Mouse (Mus musculus): ENCODE measurements around the gene Naaladl1.
"Not testable (repeated sequence)": the region's sequence is repeated elsewhere in the genome, so short reads cannot be mapped to it uniquely, and the experiment has no call there.

Naaladl1 gene

DNA sequence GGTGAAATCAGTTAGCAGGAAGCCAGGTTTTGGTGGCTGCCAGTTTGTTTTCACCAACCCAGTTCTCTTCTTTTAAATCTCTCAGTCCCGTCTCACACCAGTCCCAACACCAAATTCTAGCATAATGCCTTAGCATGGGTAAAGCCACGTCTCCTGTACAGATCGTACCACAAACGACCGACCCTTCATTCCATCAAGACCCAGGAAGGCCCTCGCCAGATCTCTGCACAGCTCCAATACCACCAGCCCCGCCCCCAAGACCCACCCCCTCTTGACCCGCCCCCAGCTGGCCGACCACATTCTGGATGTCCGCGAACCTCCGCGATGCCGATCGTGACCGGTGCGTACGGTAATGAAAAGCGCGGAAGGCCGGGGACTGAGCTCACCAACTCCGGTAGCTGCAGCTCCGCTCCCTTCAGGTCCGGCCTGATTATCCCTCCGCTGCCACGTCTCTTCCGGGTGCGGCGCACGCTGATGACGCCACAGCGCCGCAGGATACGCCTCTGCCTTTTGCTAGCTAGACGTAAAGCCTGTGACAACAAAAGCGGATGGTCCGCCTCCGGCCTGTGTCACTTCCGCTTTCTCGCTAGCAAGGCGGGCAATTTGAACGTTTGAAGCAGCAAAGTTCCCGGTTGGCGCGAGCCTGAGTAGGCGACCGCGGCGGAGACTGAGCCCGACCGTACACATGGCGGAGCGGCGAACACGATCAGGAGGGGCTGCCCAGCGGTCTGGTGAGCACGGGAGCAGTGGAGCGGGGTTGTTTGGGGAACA, 20.9 kb upstream of the Naaladl1 start, which contains the start of the genes Zfpl1 and Cdca5:
Gene Zfpl1 (minus strand): TSS at position 479 of the 771 bp plus-strand sequence.
Gene Cdca5 (plus strand): TSS at position 506 of the 771 bp plus-strand sequence.
- peak; percentile 99 for DNase-seq

DNA sequence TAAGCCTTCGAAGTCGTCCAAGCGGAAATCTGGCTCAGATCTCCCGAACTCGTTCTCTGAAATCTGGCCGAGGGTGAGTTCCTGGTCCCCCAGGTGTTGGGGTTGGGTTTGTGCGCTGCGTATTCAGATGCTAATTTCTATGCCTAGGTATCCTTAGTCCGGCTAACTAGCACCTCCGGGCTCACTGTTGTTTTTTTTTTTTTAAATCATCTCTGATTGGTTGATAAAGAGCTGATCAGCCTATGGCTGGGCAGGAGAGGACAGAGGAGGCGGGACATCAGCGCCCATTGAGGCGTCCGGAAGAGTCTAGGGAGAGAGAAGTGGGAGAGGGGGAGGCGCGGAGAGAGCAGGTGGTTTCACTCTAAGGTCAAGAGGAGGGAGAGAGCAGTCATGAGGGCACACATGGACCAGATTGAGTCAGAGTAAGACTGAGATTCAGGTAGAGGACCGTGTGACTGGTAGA, 20.1 kb upstream of the Naaladl1 start:
- peak; percentile 95 for DNase-seq

DNA sequence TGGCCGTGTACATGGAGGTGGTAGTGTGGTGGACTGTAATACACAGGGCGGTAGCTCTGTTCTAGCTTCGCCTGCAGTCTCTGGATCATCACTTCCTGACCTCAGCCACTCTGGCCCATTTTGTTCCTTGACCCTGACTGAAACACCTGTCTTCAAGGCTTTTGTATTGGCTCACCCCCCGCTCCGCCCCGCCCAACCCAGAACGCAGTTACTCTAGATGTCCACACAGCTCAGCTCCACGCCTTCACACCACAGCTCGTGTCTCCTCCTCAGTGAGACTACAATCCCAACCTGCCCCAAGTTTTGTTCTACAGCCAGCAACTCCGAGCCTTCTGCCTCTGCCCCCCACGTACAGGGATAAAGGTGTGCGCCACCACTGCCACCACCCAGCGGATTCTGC, 16.7 kb upstream of the Naaladl1 start:
- DNase-seq: peak; percentile 81

DNA sequence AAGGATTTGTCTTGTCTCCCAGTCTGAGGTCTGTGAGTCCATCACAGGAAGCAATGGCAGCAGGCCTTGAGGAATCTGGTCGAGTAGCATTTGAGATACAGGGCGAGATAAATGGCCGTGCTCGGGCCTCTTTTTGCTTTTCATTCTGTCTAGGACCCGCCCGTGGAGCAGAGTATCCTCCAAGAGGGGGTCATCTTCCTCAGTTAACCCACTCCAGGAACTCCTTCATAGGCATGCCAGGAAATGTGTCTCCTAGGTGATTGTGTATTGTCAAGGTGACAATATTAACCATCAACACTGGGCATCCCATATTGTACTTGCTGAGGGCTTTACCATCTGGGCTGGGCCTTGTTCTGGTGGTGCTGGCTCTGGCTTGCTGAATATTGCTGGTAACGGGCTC, 11.5 kb upstream of the Naaladl1 start, which contains the start of gene AC131692.1:
Gene AC131692.1 (plus strand): TSS at position 301 of the 400 bp plus-strand sequence.
- no peak for DNase-seq

DNA sequence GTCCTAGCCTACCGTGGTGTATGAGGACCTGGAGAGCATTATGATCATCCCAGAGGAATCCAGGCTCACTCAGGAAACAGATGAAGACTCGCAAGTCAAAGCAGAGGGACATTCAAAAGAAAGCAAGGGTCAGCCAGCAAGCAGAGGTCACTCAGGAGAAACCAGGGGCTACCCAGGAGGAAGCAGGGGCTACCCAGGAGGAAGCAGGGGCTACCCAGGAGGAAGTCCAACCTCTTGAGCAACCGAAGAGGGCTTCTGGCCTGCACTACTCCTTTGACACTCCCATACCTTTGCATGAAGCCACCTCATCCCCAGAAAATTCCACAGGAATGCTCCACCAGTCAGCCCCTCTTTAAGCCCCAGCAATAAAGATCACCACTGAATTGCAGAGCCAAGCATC, 7.7 kb upstream of the Naaladl1 start:
- no peak for DNase-seq

DNA sequence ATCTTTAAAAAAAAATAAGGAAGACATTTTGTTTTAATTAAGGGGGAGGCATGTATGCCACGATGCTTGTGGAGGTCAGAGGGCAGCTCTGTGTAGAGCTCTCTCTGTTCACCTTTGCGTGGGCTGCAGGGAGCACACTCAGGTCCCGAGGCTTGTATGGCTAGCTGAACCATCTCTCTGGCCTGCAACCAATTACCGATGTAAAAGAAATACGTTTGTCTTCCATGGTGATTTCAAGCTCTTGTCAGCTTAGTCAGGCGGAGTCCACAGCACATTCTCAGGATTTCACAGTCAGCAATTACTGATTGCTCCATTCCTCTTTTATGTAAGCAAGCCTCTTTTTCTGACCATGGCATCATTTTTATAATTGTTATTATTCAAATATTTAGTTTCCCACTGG, 4.4 kb upstream of the Naaladl1 start:
- no peak for DNase-seq

DNA sequence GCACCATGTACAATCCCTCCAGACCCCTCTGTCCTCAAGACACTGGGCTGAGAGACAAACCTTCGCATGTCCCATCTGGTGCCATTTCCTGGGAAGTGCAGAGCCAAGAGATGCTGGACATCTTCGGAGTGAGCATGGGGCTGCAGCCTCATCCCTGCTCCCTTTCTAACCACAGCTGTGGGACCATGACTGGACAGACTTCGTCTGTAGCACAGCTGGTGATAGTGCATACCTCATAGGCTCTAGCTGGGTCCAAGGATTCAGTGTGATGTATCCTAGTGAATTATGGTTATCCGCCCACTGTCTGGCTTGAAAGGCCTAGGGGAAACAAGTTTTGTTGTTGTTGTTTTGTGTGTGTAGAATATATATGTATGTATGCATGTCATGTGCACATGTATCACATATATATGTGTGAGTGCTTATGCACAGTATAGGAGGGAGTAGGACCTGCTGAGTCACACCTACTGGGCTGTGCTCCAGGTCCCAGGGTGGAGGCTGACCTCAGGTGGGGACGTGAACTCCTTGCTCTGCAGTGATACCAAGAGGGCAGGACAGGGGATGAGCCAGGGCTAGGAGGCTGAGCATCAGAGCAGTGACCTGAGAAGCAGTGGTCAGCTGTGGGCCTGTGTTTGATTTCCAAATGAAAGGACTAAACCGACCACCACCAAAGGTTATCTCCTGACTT, 3.3 kb upstream of the Naaladl1 start:
- no peak for DNase-seq

DNA sequence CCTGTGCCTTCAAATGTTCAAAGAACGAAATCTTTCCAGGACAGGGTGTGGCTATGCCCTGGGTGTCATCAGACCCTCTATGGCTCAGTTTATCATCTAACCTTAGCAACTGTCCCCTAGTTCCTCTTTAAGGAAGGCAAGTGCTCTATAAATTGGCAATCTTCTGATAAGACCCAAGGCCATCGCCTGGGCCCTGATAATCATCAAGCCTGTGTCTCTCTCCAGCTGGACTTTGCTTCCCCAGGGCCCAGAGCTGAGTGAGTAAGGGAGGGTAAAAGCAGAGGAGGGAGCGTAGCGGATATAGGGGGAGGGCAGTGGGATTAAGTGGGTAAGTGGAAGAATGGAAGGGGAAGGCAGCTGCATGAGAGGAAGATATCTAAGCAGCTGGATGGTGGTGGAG, 1.1 kb upstream of the Naaladl1 start:
- DNase-seq: no peak

DNA sequence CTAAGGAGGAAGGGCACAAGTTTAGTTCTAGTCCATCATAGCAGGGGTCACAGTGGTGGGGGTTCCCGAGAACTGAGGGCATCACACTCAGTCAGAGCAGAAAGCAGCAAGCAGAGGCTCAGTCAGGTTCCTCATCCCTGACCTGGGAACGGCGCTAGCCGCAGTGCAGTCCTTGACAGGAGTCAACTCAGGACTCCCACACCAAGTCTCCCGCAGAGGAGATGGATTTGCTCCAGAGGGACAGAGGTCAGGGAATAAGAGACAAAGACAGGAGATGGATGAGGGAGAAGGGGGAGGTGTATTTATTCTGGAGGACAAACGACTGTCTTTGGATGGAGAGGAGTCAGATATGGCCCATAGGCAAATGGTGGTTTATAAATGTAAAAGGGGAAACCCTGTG, 7.5 kb downstream of the Naaladl1 start:
- no peak for DNase-seq

DNA sequence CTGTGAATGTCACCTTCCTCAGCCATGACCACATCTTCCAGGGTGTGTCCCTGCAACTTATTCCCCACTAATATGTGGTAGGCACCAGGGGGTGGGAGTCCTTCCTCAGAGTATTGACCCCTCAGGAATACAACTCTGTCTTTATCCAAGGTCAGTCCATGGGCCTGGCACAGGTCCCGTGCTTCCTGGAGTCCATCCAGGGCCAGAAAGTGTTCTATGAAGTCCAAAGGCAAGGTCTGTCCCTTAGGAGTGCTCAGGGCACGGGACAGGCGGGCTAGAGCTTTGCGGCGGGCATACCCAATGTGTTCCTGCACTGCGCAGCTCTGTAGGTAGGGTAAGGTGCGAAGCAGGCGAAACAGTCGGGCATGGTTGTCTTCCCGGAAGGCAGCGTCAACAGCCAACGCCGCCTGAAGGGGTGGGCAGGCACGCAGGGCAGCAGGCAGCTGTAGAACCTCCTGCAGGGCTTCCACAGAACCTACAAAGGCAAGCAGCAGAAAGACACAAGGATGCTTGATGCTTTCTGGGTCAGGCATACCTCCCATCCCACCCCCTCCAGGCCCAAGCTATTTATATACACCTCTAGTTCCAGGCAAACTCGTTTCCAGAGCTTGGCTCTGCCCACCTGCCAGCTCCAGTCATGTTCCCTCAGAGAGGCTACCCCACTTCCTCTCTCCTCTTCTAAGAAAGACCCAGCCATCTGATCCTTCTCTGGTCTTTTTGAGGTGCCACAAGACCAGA, 10.7 kb downstream of the Naaladl1 start:
- no peak for DNase-seq

DNA sequence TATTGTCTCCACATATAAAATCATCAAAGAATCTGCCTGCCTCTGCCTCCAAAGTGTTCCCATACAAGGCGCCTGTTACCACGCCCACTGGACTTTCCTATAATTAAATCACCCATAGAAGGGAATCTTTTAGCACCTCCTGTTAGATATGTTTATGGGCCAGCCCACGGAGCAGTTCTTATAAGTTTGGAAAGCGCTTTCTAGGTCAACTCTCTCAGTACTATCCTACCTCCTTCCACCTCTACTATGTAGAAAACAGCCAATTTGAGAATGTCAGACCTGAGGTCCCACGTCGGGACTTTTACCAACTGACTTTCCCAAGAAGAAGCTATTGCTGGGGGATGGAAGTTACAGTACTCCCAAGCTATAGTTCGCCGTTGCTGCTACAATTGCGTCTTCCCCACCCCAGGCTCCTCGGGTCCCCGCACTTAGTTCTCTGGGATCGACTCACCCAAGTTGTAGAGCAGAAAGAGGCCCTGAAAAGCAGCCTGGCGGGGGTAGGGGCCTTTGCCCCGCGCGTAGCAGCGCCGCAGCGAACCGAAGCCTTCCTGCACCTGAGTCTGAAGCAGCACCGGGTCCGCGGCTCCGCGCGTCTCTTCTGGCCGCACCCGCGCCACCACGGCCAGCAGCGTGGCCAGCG, 11.9 kb downstream of the Naaladl1 start:
- no peak for DNase-seq

DNA sequence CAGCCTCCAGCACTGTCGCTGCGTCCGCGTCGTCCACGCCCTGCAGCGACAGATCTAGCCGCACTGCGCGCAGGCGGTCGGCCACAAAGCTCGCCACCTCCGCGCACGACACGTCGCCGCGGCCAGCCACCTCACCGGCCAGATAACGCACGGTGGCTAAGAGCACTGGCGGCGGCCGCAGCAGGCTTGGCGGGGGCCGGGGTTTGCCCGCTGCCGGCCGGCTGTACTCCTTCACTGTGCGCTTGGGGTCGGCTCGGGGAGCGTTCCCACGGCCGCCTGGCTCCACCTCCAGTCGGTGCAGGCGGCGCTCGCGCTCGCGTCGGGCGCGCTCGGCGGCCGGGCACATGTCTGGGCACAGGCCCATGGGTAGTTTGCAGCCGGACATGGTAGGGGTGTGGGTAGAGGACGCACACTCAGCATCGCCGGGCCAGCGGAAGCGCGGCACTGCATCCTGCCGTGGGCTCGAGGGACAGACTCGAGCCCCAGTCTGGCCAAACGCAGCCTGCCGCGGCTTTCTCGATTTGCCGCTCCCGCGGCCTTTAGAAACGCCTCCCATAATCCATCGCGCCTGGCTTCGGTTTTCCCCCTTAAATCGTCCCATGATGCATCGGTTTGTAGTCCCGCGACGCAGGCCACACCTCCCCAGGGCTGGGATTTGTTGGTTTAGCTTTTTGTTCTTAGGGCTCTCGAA, 12.5 kb downstream of the Naaladl1 start, which contains the start of gene Sac3d1:
Gene Sac3d1 (minus strand): TSS at position 665 of the 691 bp plus-strand sequence.
- DNase-seq: peak; percentile 99

DNA sequence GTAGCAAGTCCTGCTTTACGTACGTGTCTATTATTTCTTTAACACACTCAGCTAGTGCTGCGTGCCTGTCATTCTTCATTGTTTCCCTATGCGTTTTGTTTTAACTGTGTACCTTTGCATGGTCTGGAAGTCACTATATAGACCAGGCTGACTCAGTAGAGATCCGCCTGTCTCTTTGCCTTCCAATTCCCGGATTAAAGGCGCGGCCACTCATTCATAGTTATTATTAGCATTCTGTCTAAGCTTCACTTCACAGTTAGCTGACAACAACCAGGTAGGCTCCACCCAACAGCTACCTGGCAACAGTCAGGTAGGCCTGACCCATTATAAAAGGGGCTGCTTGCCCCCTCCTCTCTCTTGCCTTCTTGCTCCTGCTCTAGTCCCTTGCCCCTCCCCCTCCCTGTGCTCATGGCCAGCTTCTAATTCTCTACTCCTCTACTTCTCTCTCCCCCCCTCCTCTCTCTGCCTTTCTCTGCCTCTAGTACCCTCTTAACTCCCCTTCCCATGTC, 13.1 kb downstream of the Naaladl1 start:
- DNase-seq: peak; percentile 93

DNA sequence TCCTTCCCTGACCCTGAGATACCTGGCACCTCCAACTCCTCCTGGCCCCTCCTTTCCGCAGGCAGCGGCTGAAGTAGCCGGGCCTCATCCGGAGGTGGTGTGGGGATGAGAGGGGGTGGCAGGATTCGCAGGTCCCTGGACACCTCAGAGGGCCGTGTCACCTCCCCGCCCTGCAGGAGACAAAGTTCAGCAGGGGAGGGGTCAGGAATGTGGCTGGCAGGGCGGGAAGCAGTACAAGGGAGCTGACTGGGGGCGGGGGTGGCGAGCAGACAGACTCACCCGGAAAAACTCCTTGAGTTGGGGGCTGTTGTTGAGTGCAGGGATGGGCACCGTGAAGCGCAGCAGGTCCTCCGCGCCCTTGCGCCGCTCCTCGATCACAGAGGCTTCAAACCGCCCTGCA, 16.2 kb downstream of the Naaladl1 start:
- DNase-seq: no peak

DNA sequence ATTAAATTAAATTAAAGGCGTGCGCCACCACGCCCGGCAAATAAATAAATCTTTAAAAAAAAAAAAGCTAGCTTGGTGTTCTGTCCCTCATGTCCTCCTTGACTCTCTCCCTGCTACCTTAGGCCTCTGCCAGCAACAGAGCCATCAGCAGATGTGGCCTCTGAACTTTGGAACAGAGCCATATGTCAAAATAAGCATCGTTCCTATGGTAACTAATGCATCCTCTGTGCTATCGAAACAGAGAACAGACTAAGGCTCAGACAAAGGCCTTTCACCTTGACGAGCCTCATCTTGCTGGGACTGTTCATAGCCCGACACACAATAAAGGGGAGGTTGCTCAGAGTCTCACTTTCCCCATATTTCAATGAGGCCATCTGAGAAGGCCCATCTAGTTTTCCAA, 17.7 kb downstream of the Naaladl1 start:
- no peak for DNase-seq

DNA sequence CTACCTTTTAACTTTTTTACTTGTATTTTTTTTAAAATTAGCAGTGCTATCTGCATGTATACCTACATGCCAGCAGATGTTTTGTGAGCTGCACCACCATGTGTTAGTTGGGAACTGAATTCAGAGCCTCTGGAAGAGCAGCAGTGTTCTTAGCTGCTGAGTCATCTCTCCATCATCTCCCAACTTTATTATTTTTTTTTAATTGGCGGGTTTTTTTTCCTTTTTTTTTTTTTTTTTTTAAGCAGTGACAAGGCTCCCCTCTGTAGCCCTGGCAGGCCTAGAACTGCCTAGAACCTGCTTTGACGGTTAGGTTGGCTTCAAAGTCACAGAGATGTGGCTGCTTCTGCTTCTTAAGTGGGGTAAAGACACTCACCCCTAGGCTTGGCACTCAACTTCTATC, 19.3 kb downstream of the Naaladl1 start:
- DNase-seq: no peak

DNA sequence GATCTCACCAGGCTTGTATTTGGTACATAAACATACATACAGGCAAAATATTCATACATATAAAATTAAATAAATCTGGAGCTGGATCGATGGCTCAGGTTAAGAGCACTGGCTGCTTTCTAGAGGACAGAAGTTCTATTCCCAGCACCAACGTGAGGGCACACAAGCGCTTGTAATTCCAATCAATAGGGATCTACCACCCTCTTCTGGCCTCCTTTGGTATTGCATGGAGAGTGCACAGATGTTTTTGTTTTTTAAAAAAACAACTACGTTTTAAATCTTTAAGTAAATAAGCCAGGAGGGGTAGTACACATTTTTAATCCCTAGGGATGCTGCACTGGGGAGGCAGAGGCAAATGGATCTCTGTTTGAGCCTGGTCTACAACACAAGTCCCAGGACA, 20.7 kb downstream of the Naaladl1 start:
- DNase-seq: no peak

DNA sequence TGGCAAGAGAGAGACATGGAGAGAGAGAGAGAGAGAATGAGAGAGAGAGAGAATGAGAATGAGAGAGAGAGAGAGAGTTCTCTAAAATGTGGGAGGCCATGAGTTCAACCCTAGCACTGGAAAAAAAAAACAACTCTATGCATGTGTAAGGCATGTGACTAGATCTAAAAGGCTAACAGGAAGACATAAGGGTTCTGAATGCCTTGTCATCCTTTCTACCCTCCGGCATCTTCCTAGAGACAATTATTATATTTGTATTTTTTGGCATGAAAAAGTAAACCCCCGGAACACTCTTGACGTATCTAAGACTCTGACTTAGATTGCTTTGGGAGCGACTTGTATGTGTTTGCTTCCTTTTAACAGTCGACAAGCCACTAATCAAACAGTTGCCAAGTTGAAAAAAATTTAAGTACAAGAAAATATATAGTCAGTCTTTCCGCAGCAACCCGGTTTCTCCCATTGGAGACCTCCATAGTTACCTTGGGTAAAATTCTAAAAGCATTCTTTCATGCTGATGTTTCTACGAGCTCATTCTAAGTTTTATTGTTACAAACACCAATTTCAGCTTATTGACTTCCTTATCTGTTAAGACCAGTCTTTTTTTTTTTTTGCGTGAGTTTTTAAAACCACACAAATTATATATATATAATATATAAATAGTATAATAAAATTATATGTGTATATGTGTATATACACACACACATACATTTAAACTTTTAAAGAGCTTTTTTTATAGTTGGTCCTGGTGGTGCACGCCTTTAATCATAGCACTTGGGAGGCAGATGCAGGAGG, 21.4 kb downstream of the Naaladl1 start:
- DNase-seq: no peak

DNA sequence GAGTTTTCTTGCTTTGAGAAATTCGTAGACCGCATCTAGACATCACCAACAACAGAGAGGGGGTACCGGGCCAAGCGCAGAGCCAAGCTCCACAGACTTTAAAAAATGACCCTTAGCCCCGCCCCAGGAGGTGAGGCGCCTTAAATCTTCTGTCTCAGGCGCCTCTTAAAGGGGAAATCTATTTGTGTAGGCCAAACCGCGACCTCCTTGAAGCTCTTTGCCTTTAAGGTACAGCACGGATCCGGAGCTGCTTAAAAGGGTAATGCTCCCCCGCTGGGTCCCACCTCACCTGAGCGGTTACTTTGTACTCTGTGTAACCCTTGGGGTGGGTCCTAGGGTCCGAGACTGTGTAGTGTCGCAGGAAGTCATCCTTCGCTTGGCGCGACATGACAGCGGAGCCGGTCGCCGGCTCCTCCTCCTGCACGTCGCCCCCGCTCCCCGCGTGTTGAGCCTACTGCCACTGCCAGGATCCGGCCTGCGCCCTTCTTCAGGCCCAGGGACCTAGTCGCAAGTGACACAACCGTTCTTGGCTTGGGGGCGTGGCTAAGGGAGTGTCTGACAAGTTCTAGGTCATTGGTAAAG, 22.3 kb downstream of the Naaladl1 start, which contains the start of gene Snx15:
Gene Snx15 (minus strand): TSS at position 545 of the 582 bp plus-strand sequence.
- DNase-seq: peak; percentile 99

DNA sequence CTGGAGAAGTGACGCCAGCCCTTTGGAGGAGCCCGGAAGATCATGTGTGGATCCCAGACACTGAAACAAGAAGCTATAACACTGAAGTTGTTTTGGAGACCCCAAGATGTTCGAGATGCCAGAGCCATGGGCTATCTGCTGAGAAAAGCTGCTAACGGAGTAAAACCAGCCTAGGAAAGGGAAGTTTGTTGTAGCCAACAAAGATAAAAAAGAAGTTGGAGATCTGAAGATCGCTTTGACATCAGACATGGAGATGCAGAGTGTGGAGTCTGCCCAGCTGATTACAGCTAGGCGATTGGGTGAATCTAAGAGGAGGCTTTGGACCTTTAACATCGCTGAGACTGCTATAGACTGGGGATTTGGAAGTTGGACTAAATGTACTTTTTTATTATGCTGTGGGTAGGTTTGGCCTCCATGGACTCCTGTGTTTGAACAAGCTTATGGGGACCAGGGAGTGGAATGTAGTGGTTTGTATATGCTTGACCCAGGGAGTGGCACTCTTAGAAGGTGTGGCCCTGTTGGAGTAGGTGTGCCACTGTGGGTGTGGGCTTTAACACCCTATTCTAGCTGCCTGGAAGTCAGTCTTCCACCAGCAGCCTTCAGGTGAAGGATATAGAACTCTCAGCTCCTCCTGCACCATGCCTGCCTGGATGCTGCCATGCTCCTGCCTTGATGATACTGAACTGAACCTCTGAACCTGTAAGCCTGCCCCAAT, 25.0 kb downstream of the Naaladl1 start:
- DNase-seq: not testable (repeated sequence)
